Mouse (Mus musculus) kidney, embryonic 15.5 days (tissue): ENCODE results near the gene Serpinb6a. TPM values are rescaled to one million over a fixed set of nuclear protein-coding genes. Genes with fewer than 3 reads are reported as not detected.

Experiments
- ATAC-seq: fragments of 200-750 bp; cut with Nextera tagmentation; replicated peaks from 2 replicates; pipeline ENCODE4 v1.8.0; 2017; ENCODE audit warnings: moderate TSS enrichment; ENCODE audit not compliant: low FRiP score
- H3K27ac ChIP-seq: fragments of 300-500 bp; sonication (generic); 2 replicates; pipeline ENCODE4 v1.5.1; 2015; ENCODE audit warnings: mild to moderate bottlenecking, inconsistent platforms
- H3K27me3 ChIP-seq: fragments of 300-500 bp; sonication (generic); 2 replicates; pipeline ENCODE4 v1.6.1; 2015; ENCODE audit warnings: inconsistent platforms
- H3K36me3 ChIP-seq: fragments of 300-500 bp; sonication (generic); 2 replicates; pipeline ENCODE4 v1.6.1; 2015; ENCODE audit warnings: inconsistent platforms
- H3K4me1 ChIP-seq: fragments of 300-500 bp; sonication (generic); 2 replicates; pipeline ENCODE4 v1.6.1; 2015; ENCODE audit warnings: inconsistent platforms
- H3K4me2 ChIP-seq: fragments of 300-500 bp; sonication (generic); 2 replicates; pipeline ENCODE4 v1.6.1; 2015; ENCODE audit warnings: moderate library complexity, mild to moderate bottlenecking, inconsistent platforms
- H3K4me3 ChIP-seq: fragments of 300-500 bp; sonication (generic); replicated peaks from 2 replicates; pipeline ENCODE4 v1.5.1; 2015; ENCODE audit warnings: mild to moderate bottlenecking, inconsistent platforms
- H3K9ac ChIP-seq: fragments of 300-500 bp; sonication (generic); 2 replicates; pipeline ENCODE4 v1.6.1; 2015; ENCODE audit warnings: mild to moderate bottlenecking, inconsistent platforms
- H3K9me3 ChIP-seq: fragments of 300-500 bp; sonication (generic); replicated peaks from 2 replicates; pipeline ENCODE4 v1.6.1; 2016; ENCODE audit warnings: inconsistent platforms
- WGBS: fragments of 180-500 bp; shearing (Covaris S2); methylation state at CpG from one replicate; pipeline ENCODE4 v1.1.7; 2015; ENCODE audit warnings: mixed read lengths; 5-methylcytosine and 5-hydroxymethylcytosine counted together
- polyA plus RNA-seq: library from polyadenylated mRNA; unstranded; fragments of >200 nt; fragmentation: Nextera tagmentation; extraction: Ambion mirVana; gene quantifications from 2 replicates; pipeline ENCODE4 v1.2.1, GENCODE M21; 2015

Gene Serpinb6a
- 58.8 and 70.9 TPM in 2 replicates for polyA plus RNA-seq

DNA sequence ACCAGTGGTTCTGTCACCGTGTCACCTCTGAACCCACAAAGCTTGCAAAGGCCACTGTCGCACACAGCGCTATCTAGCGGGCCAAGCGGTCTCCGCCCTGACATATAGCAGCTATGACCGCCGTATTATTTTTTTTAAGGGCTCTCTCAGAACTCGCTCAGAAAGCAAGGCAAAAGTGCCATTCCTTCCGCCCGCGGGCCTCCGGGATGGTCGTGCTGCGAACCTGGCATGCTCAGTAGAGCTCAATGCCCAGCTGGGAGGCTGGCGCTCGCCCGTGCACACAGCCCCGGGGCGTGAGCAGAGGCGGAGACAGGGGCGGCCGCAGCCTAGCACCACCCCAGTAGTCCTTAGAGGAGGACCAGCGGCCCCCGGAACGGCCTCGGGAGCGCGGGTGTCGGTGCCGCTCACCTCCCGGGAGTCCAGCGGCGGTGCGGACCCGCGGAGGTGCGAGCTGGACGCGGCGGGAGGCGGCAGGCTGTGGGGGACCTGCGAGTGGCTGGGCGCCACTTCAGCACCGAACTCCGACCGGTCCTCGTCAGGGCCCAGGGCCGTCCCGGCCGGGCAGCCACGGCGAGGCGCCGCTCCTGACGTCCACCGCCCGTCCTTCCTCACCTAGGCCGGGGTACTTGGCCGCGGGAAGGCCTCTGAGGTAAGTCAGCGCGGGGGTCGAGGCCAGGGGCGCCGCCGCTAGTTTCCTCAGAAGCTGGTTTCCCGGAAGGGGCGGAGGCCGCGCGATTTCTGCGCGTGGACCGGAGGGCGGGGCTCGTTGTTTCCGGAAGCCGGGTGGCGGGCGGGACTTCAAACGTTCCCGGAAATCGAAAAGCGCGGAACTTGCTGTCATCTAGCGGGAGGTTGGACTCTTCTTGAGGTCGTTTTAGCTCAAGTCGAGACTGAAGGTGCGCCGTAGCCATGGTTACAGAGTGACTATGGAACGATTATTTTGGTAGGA is at the start of gene Serpinb6a, which contains the start of gene Ripk1:
Gene Serpinb6a, minus strand, starts transcription at position 737 of the 949 bp plus-strand sequence.
Gene Ripk1, plus strand, starts transcription at position 306 of the 949 bp plus-strand sequence.
- H3K9me3 ChIP-seq = no peaks in the 10 kb centered on the region
- peak within 1 kb of the TSS; percentile 91 for H3K27ac ChIP-seq
- H3K36me3 ChIP-seq = no peaks in the 10 kb centered on the region
- H3K4me1 ChIP-seq = peaks cover 15% of the 10 kb centered on the region
- peak; percentile 99 for ATAC-seq
- peak within 1 kb of the TSS; percentile 82 for H3K9ac ChIP-seq
- peak within 1 kb of the TSS; percentile 81 for H3K4me3 ChIP-seq
- H3K4me2 ChIP-seq = peak within 1 kb of the TSS; percentile 82
- under 1% methylated on average over 89 of the region's 92 CpGs for WGBS
- no peaks in the 10 kb centered on the region for H3K27me3 ChIP-seq

DNA sequence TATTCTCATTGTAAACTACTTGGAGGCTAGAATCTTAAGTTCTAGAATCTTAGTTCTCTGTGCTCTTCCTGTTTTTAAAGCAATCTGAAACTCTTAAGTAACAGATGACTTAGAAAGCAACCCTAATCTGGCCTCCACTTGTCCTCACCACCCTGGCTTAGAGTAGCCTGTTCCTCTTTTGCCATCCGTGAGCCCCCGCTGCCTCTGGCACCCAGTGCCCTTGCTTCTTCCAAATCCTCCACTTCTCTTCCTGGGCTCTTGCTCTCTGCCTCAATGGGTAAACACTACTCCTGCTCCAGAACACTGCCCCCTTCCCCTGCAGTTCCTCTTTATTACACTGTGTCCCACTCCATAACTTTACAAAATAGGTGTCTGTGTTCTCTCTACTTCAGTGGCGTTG is 49.1 kb upstream of the Serpinb6a start:
- Histone ChIP-seq H3K4me1 (peaks cover 16% of the 10 kb centered on the region), H3K4me3 (no peak overlapping the region), H3K27me3 (no peaks in the 10 kb centered on the region), H3K9me3 (no peaks in the 10 kb centered on the region), H3K4me2 (no peak overlapping the region), H3K9ac (no peak overlapping the region), H3K27ac (no peak overlapping the region), H3K36me3 (peaks cover 66% of the 10 kb centered on the region)
- ATAC-seq = no peak
- WGBS = 89% methylated on average over 3 of the region's 3 CpGs

DNA sequence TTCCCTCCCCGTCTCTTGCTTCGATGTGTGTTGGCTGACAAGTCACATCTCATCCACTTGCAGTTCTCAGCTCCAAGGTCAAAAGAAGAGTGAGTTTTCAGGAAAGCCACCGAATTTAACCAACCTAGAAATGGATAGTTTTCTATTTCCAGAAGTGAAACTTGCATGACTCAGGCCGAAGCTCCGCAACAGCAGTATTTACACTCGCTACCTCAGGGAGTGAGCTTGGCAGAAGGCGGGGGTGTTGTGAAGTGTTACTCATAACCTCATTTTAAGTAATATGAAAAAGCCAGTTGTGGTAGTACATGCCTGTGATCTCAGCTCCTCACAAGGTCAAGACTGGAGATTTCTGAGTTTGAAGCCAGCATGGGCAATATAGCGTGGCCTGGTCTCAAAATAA is 47.9 kb upstream of the Serpinb6a start:
- H3K4me1 ChIP-seq = peaks cover 18% of the 10 kb centered on the region
- H3K27me3 ChIP-seq = no peaks in the 10 kb centered on the region
- ATAC-seq = no peak
- H3K4me3 ChIP-seq = no peak overlapping the region
- H3K9ac ChIP-seq = no peak overlapping the region
- peaks cover 56% of the 10 kb centered on the region for H3K36me3 ChIP-seq
- WGBS = 94% methylated on average over 8 of the region's 8 CpGs
- H3K4me2 ChIP-seq = no peak overlapping the region
- H3K9me3 ChIP-seq = no peaks in the 10 kb centered on the region
- no peak overlapping the region for H3K27ac ChIP-seq

DNA sequence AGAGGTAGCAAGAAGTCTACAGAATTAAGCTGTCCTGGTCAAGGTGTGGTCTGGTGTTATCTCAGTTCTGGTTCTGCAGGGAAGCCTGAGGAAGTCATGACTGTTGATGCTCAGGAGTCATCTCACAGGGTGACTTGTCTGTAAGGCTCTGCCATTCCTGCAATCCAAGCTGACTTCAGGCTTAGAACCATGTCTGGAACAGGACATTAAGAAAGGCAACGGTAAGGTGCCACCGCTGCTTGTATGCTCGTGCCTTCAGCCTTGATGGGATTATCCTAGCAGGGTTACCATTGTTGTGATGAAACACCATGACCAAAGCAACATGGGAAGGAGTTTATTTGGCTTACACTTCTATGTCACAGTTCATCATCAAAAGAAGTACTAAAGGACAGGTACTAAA is 44.9 kb upstream of the Serpinb6a start:
- Histone ChIP-seq H3K4me2 (no peak overlapping the region), H3K4me3 (no peak overlapping the region), H3K27me3 (no peaks in the 10 kb centered on the region), H3K9ac (no peak overlapping the region), H3K9me3 (no peaks in the 10 kb centered on the region), H3K4me1 (0 out of 2 replicates have a peak, but pooled peaks cover 2% of the 10 kb centered on the region), H3K36me3 (peaks cover 44% of the 10 kb centered on the region), H3K27ac (no peak overlapping the region)
- WGBS = 92% methylated on average over 3 of the region's 3 CpGs
- ATAC-seq = no peak

DNA sequence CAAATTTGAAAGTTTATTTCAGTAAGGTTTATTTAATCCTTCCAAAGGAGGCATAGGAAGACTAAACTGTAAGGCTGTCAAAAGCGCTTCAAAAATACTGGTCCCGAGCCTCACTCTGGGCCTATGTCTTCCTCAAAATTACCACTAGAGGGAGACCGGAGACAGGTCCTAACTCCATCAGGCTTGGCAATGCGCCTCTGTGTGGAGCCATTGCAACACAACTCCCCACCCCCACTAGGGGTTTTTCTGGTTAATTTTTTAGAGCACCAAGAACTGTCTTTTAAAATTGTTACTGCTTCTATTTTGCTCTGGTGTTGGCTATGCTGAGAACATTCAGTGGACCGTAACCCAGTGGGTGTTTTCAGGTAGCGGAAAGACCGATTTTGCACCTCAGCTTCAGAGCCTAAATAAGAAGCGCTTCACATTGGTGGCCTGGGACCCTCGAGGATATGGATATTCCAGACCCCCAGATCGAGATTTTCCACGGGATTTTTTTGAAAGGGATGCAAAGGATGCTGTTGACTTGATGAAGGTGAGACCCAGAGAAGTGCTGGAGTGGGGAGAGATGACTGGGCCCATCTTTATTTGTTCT is 43.9 kb upstream of the Serpinb6a start:
- Histone ChIP-seq H3K4me1 (0 out of 2 replicates have a peak, but pooled peaks cover 2% of the 10 kb centered on the region), H3K4me2 (no peak overlapping the region), H3K36me3 (peaks cover 37% of the 10 kb centered on the region), H3K4me3 (no peak overlapping the region), H3K27ac (no peak overlapping the region), H3K9me3 (no peaks in the 10 kb centered on the region), H3K9ac (no peak overlapping the region), H3K27me3 (no peaks in the 10 kb centered on the region)
- peak; percentile 85 for ATAC-seq
- 43% methylated on average over 11 of the region's 11 CpGs for WGBS

DNA sequence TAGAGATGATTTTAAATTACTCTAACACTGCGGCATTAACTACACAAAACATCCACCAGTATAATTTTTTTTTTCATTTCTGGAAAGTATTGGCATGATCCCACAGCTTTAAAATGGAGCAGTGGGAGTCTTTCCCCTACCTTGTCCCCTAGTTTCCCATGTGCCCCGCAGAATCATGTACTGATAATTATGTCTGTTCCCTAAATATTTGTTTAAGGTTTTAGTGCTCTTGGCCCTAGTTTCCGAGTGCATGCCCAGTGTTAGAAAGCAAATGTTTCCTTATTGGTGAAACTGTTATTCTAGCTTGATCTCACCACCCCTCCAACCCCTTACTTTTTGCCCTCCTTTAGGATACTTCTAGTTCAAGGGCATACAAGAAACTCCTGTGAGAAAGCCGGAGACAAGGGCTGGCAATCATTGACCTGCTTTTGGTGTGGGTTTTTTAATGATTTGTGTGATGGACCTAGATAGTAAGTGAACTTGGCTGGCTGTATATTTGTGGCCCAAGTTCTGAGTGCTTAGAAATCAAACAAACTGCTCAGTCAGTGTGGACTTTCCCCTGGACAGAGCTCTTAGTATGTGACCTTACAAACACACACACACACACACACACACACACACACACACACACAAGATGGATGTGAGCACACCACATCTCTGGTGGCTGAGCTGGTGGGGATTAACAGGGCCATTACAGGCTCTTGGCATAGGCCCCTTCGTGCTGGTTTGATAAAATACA is 43.1 kb upstream of the Serpinb6a start:
- Histone ChIP-seq H3K9me3 (no peaks in the 10 kb centered on the region), H3K36me3 (peaks cover 30% of the 10 kb centered on the region), H3K4me2 (no peak overlapping the region), H3K27ac (no peak overlapping the region), H3K9ac (no peak overlapping the region), H3K27me3 (no peaks in the 10 kb centered on the region), H3K4me3 (no peak overlapping the region), H3K4me1 (0 out of 2 replicates have a peak, but pooled peaks cover 2% of the 10 kb centered on the region)
- peak; percentile 58 for ATAC-seq
- 65% methylated on average over 5 of the region's 5 CpGs for WGBS

DNA sequence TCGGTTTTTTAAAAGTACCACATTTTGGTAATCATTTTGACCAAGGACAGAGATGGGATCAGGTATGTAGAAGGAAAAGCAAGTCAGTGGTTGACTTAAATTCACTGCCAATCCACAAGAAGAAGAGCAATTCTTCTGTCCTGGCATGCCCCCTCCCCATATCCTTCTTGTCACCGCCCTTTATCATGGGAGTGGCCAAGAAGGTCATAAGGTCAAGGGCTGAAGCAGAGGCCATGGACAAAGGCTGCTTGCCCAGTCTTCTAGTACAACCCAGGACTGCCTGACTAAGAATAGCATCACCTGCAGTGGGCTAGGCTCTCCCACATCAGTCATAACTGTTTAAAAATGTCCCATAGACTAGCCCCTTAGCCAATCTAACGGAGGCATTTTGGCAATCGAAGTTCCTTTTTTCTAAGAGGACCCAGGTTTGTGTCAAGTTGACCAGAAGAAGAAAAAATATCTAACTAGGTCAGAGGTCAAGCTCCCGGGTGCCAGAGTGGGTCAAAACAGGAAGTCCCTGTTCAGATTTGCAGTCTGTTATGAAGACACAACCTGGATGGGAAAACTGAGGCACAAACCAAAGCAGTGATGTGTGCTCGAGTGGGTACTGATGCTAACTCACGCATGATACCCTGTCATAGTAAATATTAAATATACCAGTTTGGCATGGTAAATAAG is 41.3 kb upstream of the Serpinb6a start:
- no peak overlapping the region for H3K4me3 ChIP-seq
- no peaks in the 10 kb centered on the region for H3K9me3 ChIP-seq
- ATAC-seq = no peak
- H3K9ac ChIP-seq = no peak overlapping the region
- H3K27ac ChIP-seq = no peak overlapping the region
- no peak overlapping the region for H3K4me2 ChIP-seq
- 69% methylated on average over 7 of the region's 7 CpGs for WGBS
- H3K36me3 ChIP-seq = peaks cover 16% of the 10 kb centered on the region
- H3K4me1 ChIP-seq = peaks cover 9% of the 10 kb centered on the region
- no peaks in the 10 kb centered on the region for H3K27me3 ChIP-seq

DNA sequence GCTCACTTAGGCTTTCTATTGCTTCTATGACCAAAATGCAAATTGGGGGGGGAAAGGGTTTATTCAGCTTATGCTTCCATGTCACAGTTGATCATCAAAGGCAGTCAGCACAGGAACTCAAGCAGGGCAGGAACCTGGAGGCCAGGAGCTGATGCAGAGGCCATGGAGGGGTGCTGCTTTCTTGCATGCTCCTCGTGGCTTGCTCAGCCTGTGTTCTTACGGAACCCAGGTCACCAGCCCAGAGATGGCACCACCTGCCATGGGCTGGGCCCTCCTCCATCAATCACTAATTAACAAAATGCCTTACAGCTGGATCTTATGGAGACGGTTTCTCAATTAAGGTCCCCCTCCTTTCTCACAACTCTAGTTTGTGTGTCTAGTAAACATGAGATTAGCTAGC is 37.5 kb upstream of the Serpinb6a start:
- no peak overlapping the region for H3K4me2 ChIP-seq
- WGBS = 87% methylated on average over 3 of the region's 3 CpGs
- H3K4me3 ChIP-seq = no peak overlapping the region
- H3K27me3 ChIP-seq = no peaks in the 10 kb centered on the region
- H3K27ac ChIP-seq = no peak overlapping the region
- H3K4me1 ChIP-seq = peaks cover 16% of the 10 kb centered on the region
- no peaks in the 10 kb centered on the region for H3K9me3 ChIP-seq
- no peaks in the 10 kb centered on the region for H3K36me3 ChIP-seq
- no peak for ATAC-seq
- H3K9ac ChIP-seq = no peak overlapping the region

DNA sequence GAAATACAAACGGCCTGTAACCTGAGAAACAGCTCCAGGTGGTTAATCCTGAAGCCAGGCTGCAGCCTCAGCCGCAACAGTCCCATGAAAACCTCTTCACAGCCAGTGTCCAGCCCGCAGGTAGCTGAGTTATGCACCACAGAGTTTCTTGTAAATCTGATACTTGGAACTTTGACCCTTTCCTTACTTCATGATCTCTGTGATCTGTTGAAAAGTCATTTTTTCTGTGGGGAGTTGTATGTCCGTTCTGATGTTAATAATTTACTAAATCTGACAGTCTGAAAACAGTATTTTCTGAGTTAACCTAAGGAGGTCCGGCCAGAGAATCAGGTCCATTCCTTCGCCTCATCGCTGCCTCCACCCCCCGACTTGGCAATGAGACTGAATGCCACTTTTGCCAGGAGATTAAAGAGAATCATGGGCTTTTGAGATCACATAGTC is 36.3 kb upstream of the Serpinb6a start:
- Histone ChIP-seq H3K9me3 (no peaks in the 10 kb centered on the region), H3K4me1 (peaks cover 16% of the 10 kb centered on the region), H3K27me3 (no peaks in the 10 kb centered on the region), H3K27ac (peak overlapping the region; percentile 91), H3K36me3 (peaks cover 7% of the 10 kb centered on the region), H3K4me2 (peak overlapping the region; percentile 72), H3K4me3 (peak overlapping the region; percentile 66), H3K9ac (peak overlapping the region; percentile 14; the same call in 1 of the 2 replicates)
- peak; percentile 63; the same call in 1 of the 2 replicates for ATAC-seq
- 23% methylated on average over 8 of the region's 8 CpGs for WGBS

DNA sequence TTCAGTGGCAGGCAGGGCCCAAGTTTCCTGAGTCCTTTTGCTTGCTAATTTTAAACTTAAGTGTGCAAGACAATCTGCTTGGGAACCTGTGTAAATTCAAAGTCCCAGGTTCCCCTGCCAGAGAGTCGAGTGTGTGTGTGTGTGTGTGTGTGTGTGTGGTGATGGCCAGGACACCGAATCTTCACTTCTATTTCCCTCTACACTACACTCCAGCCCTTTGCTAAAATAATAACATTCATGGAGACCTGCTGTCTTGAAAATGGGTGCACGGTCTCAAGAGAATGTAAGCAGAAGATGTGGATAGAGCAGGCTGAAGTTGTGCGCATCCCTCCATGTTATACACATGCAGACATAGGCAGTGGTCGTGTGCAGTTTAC is 35.5 kb upstream of the Serpinb6a start:
- Histone ChIP-seq H3K9ac (peak overlapping the region; percentile 85), H3K27me3 (no peaks in the 10 kb centered on the region), H3K27ac (peak overlapping the region; percentile 91), H3K4me1 (peaks cover 16% of the 10 kb centered on the region), H3K4me3 (peak overlapping the region; percentile 66), H3K9me3 (no peaks in the 10 kb centered on the region), H3K36me3 (peaks cover 16% of the 10 kb centered on the region), H3K4me2 (peak overlapping the region; percentile 72)
- 41% methylated on average over 5 of the region's 5 CpGs for WGBS
- ATAC-seq = 0 out of 2 replicates have a peak, but pooled peaks have one; percentile 8
